Mouse (Mus musculus): Measurements from ENCODE around the gene Neil3. TPM values are rescaled to one million over a fixed set of nuclear protein-coding genes. Genes with fewer than 3 reads are reported as not detected.
"Not testable (repeated sequence)": the region's sequence is repeated elsewhere in the genome, so short reads cannot be mapped to it uniquely, and the experiment has no call there.

Neil3 gene
- polyA plus RNA-seq, 1 experiment from 2014 or later = 34.2 TPM

GRCm38 (mm10) chr8:53604906-53605305 lies 34.0 kb downstream of the Neil3 start:
- Histone ChIP-seq H3K36me3 (peaks cover 8% of the 10 kb centered on the region; the same call in 1 of the 2 replicates), H3K4me1 (no peaks in the 10 kb centered on the region), H3K4me3 (replicated peaks) (no peak overlapping the region), H3K4me2 (no peak overlapping the region), H3K9me3 (replicated peaks) (no peaks in the 10 kb centered on the region), H3K9ac (no peak overlapping the region), H3K27me3 (no peaks in the 10 kb centered on the region), H3K27ac (no peak overlapping the region)
- no peak for ATAC-seq (replicated peaks; ENCODE audit: low FRiP score)
- WGBS = 90% methylated on average over 5 of the region's 5 CpGs

GRCm38 (mm10) chr8:53603672-53604071 lies 35.2 kb downstream of the Neil3 start:
- Histone ChIP-seq H3K36me3 (peaks cover 13% of the 10 kb centered on the region; the same call in 1 of the 2 replicates), H3K9ac (no peak overlapping the region), H3K27me3 (no peaks in the 10 kb centered on the region), H3K4me1 (no peaks in the 10 kb centered on the region), H3K4me2 (no peak overlapping the region), H3K9me3 (replicated peaks) (no peaks in the 10 kb centered on the region), H3K27ac (no peak overlapping the region), H3K4me3 (replicated peaks) (no peak overlapping the region)
- WGBS = 87% methylated on average over 4 of the region's 4 CpGs
- no peak for ATAC-seq (replicated peaks; ENCODE audit: low FRiP score)

GRCm38 (mm10) chr8:53600826-53601225 lies 38.0 kb downstream of the Neil3 start:
- 89% methylated on average over 3 of the region's 3 CpGs for WGBS

GRCm38 (mm10) chr8:53600025-53600811 lies 38.6 kb downstream of the Neil3 start:
- no peak overlapping the region for H3K9ac ChIP-seq
- H3K9me3 ChIP-seq (replicated peaks) = no peaks in the 10 kb centered on the region
- H3K4me2 ChIP-seq = no peak overlapping the region
- peaks cover 13% of the 10 kb centered on the region; the same call in 1 of the 2 replicates for H3K36me3 ChIP-seq
- H3K4me3 ChIP-seq (replicated peaks) = no peak overlapping the region
- no peaks in the 10 kb centered on the region for H3K4me1 ChIP-seq
- H3K27ac ChIP-seq = no peak overlapping the region
- WGBS = 92% methylated on average over 11 of the region's 11 CpGs
- H3K27me3 ChIP-seq = no peaks in the 10 kb centered on the region
- ATAC-seq (replicated peaks; ENCODE audit: low FRiP score) = no peak

More at GRCm38 (mm10) chr8:53600826-53601225, 38.0 kb downstream of the Neil3 start:
- no peak overlapping the region for H3K27ac ChIP-seq
- no peak overlapping the region for H3K4me2 ChIP-seq
- H3K9ac ChIP-seq = no peak overlapping the region
- peaks cover 13% of the 10 kb centered on the region; the same call in 1 of the 2 replicates for H3K36me3 ChIP-seq
- H3K9me3 ChIP-seq (replicated peaks) = no peaks in the 10 kb centered on the region
- H3K4me3 ChIP-seq (replicated peaks) = no peak overlapping the region
- no peak for ATAC-seq (replicated peaks; ENCODE audit: low FRiP score)
- H3K4me1 ChIP-seq = no peaks in the 10 kb centered on the region
- H3K27me3 ChIP-seq = no peaks in the 10 kb centered on the region

GRCm38 (mm10) chr8:53598101-53598500 lies 40.8 kb downstream of the Neil3 start:
- Histone ChIP-seq H3K9ac (no peak overlapping the region), H3K9me3 (replicated peaks) (no peaks in the 10 kb centered on the region), H3K36me3 (peaks cover 13% of the 10 kb centered on the region; the same call in 1 of the 2 replicates), H3K4me2 (no peak overlapping the region), H3K27ac (no peak overlapping the region), H3K4me1 (no peaks in the 10 kb centered on the region), H3K4me3 (replicated peaks) (no peak overlapping the region), H3K27me3 (no peaks in the 10 kb centered on the region)
- no peak for ATAC-seq (replicated peaks; ENCODE audit: low FRiP score)
- 89% methylated on average over 1 of the region's 1 CpGs for WGBS

GRCm38 (mm10) chr8:53591777-53592176 lies 47.1 kb downstream of the Neil3 start:
- Histone ChIP-seq H3K4me3 (replicated peaks) (no peak overlapping the region), H3K4me1 (no peaks in the 10 kb centered on the region), H3K9ac (no peak overlapping the region), H3K36me3 (no peaks in the 10 kb centered on the region), H3K4me2 (no peak overlapping the region), H3K27ac (no peak overlapping the region), H3K27me3 (no peaks in the 10 kb centered on the region), H3K9me3 (replicated peaks) (no peaks in the 10 kb centered on the region)
- no peak for ATAC-seq (replicated peaks; ENCODE audit: low FRiP score)
- 92% methylated on average over 2 of the region's 2 CpGs for WGBS

GRCm38 (mm10) chr8:53573600-53573999 lies 65.3 kb downstream of the Neil3 start:
- Histone ChIP-seq H3K4me2 (no peak overlapping the region), H3K27ac (no peak overlapping the region), H3K4me1 (no peaks in the 10 kb centered on the region), H3K9ac (no peak overlapping the region), H3K27me3 (no peaks in the 10 kb centered on the region), H3K9me3 (replicated peaks) (no peaks in the 10 kb centered on the region), H3K4me3 (replicated peaks) (no peak overlapping the region), H3K36me3 (no peaks in the 10 kb centered on the region)
- no peak for ATAC-seq (replicated peaks; ENCODE audit: low FRiP score)
- 75% methylated on average over 2 of the region's 2 CpGs for WGBS

GRCm38 (mm10) chr8:53566223-53566622 lies 72.6 kb downstream of the Neil3 start:
- H3K4me1 ChIP-seq = no peaks in the 10 kb centered on the region
- no peak overlapping the region for H3K27ac ChIP-seq
- no peak overlapping the region for H3K9ac ChIP-seq
- WGBS = 82% methylated on average over 6 of the region's 6 CpGs
- no peaks in the 10 kb centered on the region for H3K27me3 ChIP-seq
- no peak overlapping the region for H3K4me3 ChIP-seq (replicated peaks)
- no peak overlapping the region for H3K4me2 ChIP-seq
- 0 out of 2 replicates have a peak, but pooled peaks have one; percentile 33 for ATAC-seq (replicated peaks; ENCODE audit: low FRiP score)
- H3K9me3 ChIP-seq (replicated peaks) = no peaks in the 10 kb centered on the region
- no peaks in the 10 kb centered on the region for H3K36me3 ChIP-seq

- WGBS = 87% methylated on average over 10 of the region's 10 CpGs
- H3K9me3 ChIP-seq (replicated peaks) = no peaks in the 10 kb centered on the region
- no peak overlapping the region for H3K4me3 ChIP-seq (replicated peaks)
- no peak overlapping the region for H3K4me2 ChIP-seq
- no peak overlapping the region for H3K27ac ChIP-seq
- no peak overlapping the region for H3K9ac ChIP-seq
- H3K4me1 ChIP-seq = no peaks in the 10 kb centered on the region
- no peak for ATAC-seq (replicated peaks; ENCODE audit: low FRiP score)
- no peaks in the 10 kb centered on the region for H3K27me3 ChIP-seq
- no peaks in the 10 kb centered on the region for H3K36me3 ChIP-seq
Observed at GRCm38 (mm10) chr8:53562441-53563040, 76.3 kb downstream of the Neil3 start.

- no peak overlapping the region for H3K4me3 ChIP-seq (replicated peaks)
- no peak overlapping the region for H3K27ac ChIP-seq
- H3K4me1 ChIP-seq = no peaks in the 10 kb centered on the region
- H3K9me3 ChIP-seq (replicated peaks) = no peaks in the 10 kb centered on the region
- no peaks in the 10 kb centered on the region for H3K36me3 ChIP-seq
- no peak overlapping the region for H3K4me2 ChIP-seq
- ATAC-seq (replicated peaks; ENCODE audit: low FRiP score) = no peak
- WGBS = 88% methylated on average over 2 of the region's 2 CpGs
- no peak overlapping the region for H3K9ac ChIP-seq
- no peaks in the 10 kb centered on the region for H3K27me3 ChIP-seq
Observed at GRCm38 (mm10) chr8:53539585-53539984, 99.3 kb downstream of the Neil3 start.

- H3K27me3 ChIP-seq; H3K9ac ChIP-seq; H3K4me1 ChIP-seq; H3K27ac ChIP-seq; H3K9me3 ChIP-seq (replicated peaks); H3K4me3 ChIP-seq (replicated peaks); ATAC-seq (replicated peaks; ENCODE audit: low FRiP score); H3K36me3 ChIP-seq; H3K4me2 ChIP-seq: not testable (repeated sequence)
- WGBS = 69% methylated on average over 3 of the region's 3 CpGs
Observed at GRCm38 (mm10) chr8:53538049-53538448, 100.8 kb downstream of the Neil3 start.
